Mouse (Mus musculus) E14TG2a.4 (cell line): ENCODE measurements at regions not wholly inside any gene's neighbourhood (a gene's known extent, or its start where the extent isn't known, plus 50 kb on each side); places are given as distances from the start of the nearest gene placed in this dataset.

Experiments used
- H3K27me3 ChIP-seq: 2 replicates; pipeline ENCODE4 v1.6.1; 2014; ENCODE audit warnings: low read length, control low read depth; ENCODE audit not compliant: insufficient read depth
- H3K36me3 ChIP-seq: 2 replicates; pipeline ENCODE4 v1.6.1; 2014; ENCODE audit warnings: low read length, control low read depth; ENCODE audit not compliant: insufficient read depth
- H3K4me1 ChIP-seq: replicated peaks from 2 replicates; pipeline ENCODE4 v1.6.1; 2014; ENCODE audit warnings: low read depth, low read length, control low read depth
- H3K4me3 ChIP-seq: replicated peaks from 2 replicates; pipeline ENCODE4 v1.5.1; 2014; ENCODE audit warnings: mild to moderate bottlenecking, low read length
- H3K9me3 ChIP-seq: 2 replicates; pipeline ENCODE4 v1.6.1; 2014; ENCODE audit warnings: low read length, control low read depth
- CTCF ChIP-seq: conservative IDR thresholded peaks from 2 replicates; pipeline ENCODE4 v1.5.1; 2014; ENCODE audit warnings: low read length
- NANOG ChIP-seq: IDR thresholded peaks from 2 replicates; pipeline ENCODE4 v1.6.1; 2014; ENCODE audit warnings: borderline replicate concordance, low read length, mixed read lengths
- POU5F1 ChIP-seq: IDR thresholded peaks from 2 replicates; pipeline ENCODE4 v1.6.1; 2014; ENCODE audit warnings: low read length, borderline replicate concordance

GRCm38 (mm10) chr7:139741246-139741903 is 57.8 kb upstream of the Cfap46 start:
- Histone ChIP-seq H3K4me3 (no peak overlapping the region), H3K27me3 (peaks cover 12% of the 10 kb centered on the region), H3K4me1 (peaks cover 17% of the 10 kb centered on the region), H3K9me3 (peaks cover 22% of the 10 kb centered on the region), H3K36me3 (no peaks in the 10 kb centered on the region)
- TF ChIP-seq NANOG (peak; percentile 55), CTCF (no peak)

- peak; percentile 29; the same call in 1 of the 2 replicates for TF ChIP-seq CTCF
- no peak for TF ChIP-seq NANOG
- H3K4me3 ChIP-seq: no peak overlapping the region
- H3K36me3 ChIP-seq: no peaks in the 10 kb centered on the region
- H3K4me1 ChIP-seq: peaks cover 8% of the 10 kb centered on the region
- H3K27me3 ChIP-seq: no peaks in the 10 kb centered on the region
- peaks cover 22% of the 10 kb centered on the region for H3K9me3 ChIP-seq
Observed at GRCm38 (mm10) chr7:139746803-139747202, 63.2 kb upstream of the Cfap46 start.

GRCm38 (mm10) chr7:139747290-139748067 is 63.9 kb upstream of the Cfap46 start:
- Histone ChIP-seq H3K4me1 (peaks cover 6% of the 10 kb centered on the region; the same call in 1 of the 2 replicates), H3K27me3 (no peaks in the 10 kb centered on the region), H3K4me3 (no peak overlapping the region), H3K9me3 (peaks cover 22% of the 10 kb centered on the region), H3K36me3 (no peaks in the 10 kb centered on the region)
- TF ChIP-seq POU5F1 (no peak), NANOG (no peak), CTCF (no peak)

- Histone ChIP-seq H3K9me3 (no peaks in the 10 kb centered on the region), H3K27me3 (no peaks in the 10 kb centered on the region), H3K36me3 (no peaks in the 10 kb centered on the region), H3K4me1 (no peaks in the 10 kb centered on the region), H3K4me3 (no peak overlapping the region)
- no peak for TF ChIP-seq CTCF
- TF ChIP-seq NANOG: no peak
- no peak for TF ChIP-seq POU5F1
Observed at GRCm38 (mm10) chr7:139755004-139755403, 71.4 kb upstream of the Cfap46 start.

- Histone ChIP-seq H3K27me3 (0 out of 2 replicates have a peak, but pooled peaks cover 2% of the 10 kb centered on the region), H3K36me3 (no peaks in the 10 kb centered on the region), H3K9me3 (no peaks in the 10 kb centered on the region), H3K4me1 (peaks cover 14% of the 10 kb centered on the region), H3K4me3 (no peak overlapping the region)
- TF ChIP-seq CTCF: no peak
- no peak for TF ChIP-seq POU5F1
- no peak for TF ChIP-seq NANOG
Observed at GRCm38 (mm10) chr7:139762522-139762921, 71.5 kb upstream of the Adgra1 start.

- Histone ChIP-seq H3K9me3 (no peaks in the 10 kb centered on the region), H3K4me3 (no peak overlapping the region), H3K27me3 (0 out of 2 replicates have a peak, but pooled peaks cover 2% of the 10 kb centered on the region), H3K36me3 (no peaks in the 10 kb centered on the region), H3K4me1 (peaks cover 14% of the 10 kb centered on the region)
- TF ChIP-seq NANOG (no peak), CTCF (no peak), POU5F1 (no peak)
Observed at GRCm38 (mm10) chr7:139763241-139763640, 70.7 kb upstream of the Adgra1 start.

GRCm38 (mm10) chr7:139766296-139766695 is 67.7 kb upstream of the Adgra1 start:
- no peak for TF ChIP-seq NANOG
- no peak for TF ChIP-seq CTCF
- no peak for TF ChIP-seq POU5F1
- H3K4me1 ChIP-seq: peaks cover 14% of the 10 kb centered on the region
- H3K27me3 ChIP-seq: peaks cover 6% of the 10 kb centered on the region; the same call in 1 of the 2 replicates
- no peaks in the 10 kb centered on the region for H3K9me3 ChIP-seq
- H3K4me3 ChIP-seq: no peak overlapping the region
- no peaks in the 10 kb centered on the region for H3K36me3 ChIP-seq

- Histone ChIP-seq H3K27me3 (peaks cover 4% of the 10 kb centered on the region; the same call in 1 of the 2 replicates), H3K4me3 (no peak overlapping the region), H3K9me3 (peaks cover 7% of the 10 kb centered on the region; the same call in 1 of the 2 replicates), H3K36me3 (no peaks in the 10 kb centered on the region), H3K4me1 (peaks cover 14% of the 10 kb centered on the region)
- TF ChIP-seq POU5F1: no peak
Observed at GRCm38 (mm10) chr7:139769167-139769566, 64.8 kb upstream of the Adgra1 start.

GRCm38 (mm10) chr7:139777243-139777642 is 56.7 kb upstream of the Adgra1 start:
- peaks cover 7% of the 10 kb centered on the region; the same call in 1 of the 2 replicates for H3K9me3 ChIP-seq
- 0 out of 2 replicates have a peak, but pooled peaks cover 3% of the 10 kb centered on the region for H3K27me3 ChIP-seq
- H3K36me3 ChIP-seq: no peaks in the 10 kb centered on the region
- H3K4me1 ChIP-seq: no peaks in the 10 kb centered on the region
- no peak overlapping the region for H3K4me3 ChIP-seq
- TF ChIP-seq CTCF: no peak
- TF ChIP-seq NANOG: no peak
- no peak for TF ChIP-seq POU5F1
